Mouse (Mus musculus): Measurements from ENCODE around the gene Sox10. TPM values are rescaled to one million over a fixed set of nuclear protein-coding genes. Genes with fewer than 3 reads are reported as not detected.

The Sox10 gene
- polyA plus RNA-seq (2015; fragmentation: Nextera tagmentation; extraction: Ambion mirVana) = 0.11 and 0.31 TPM in 2 replicates

DNA sequence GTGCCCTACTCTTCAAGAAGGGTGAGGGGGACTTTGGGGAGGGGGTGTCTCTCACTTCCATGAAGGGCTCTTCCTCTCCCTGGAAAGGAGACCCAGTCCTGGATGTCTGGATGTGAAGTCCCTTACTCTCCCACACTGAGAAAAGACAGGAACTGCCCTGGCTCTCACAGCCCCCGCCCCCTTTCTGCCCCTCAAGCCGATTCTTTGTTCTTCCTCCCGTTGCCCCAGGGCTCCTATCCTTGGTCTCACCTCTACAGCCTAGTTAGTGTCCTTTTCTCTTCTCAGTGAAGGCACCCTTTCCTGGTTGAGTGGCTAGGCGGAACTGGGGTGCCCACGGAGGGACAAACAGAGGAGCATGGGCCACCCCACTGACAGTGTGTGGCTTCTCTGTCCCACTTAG lies at the start of gene Sox10:
Sox10 (minus strand) TSS at position 101 of the 400 bp plus-strand sequence.
- H3K9me3 ChIP-seq (ENCODE audit: low read length) = no peaks in the 10 kb centered on the region
- no peak within 1 kb of the TSS for H3K4me2 ChIP-seq (replicated peaks; ENCODE audit: low read depth, low read length)
- no peak within 1 kb of the TSS for H3K4me3 ChIP-seq (ENCODE audit: low read depth, low read length)
- H3K9ac ChIP-seq (replicated peaks; ENCODE audit: low read depth) = no peak within 1 kb of the TSS
- H3K4me1 ChIP-seq (ENCODE audit: insufficient read depth, low read depth, low read length) = no peaks in the 10 kb centered on the region
- H3K36me3 ChIP-seq (ENCODE audit: insufficient read depth, low read length) = no peaks in the 10 kb centered on the region
- TF ChIP-seq CTCF (IDR thresholded peaks at IDR 0.05) = no peak
- TF ChIP-seq EP300 (IDR thresholded peaks at IDR 0.05) = no peak
- no peak within 1 kb of the TSS for H3K27ac ChIP-seq (ENCODE audit: low read length)
- DNase-seq (ENCODE audit: low spot score) (no peak), ATAC-seq (no peak)
- WGBS = 53% methylated on average over 5 of the region's 5 CpGs
- H3K27me3 ChIP-seq (replicated peaks; ENCODE audit: insufficient read depth, low read length) = peaks cover 31% of the 10 kb centered on the region

DNA sequence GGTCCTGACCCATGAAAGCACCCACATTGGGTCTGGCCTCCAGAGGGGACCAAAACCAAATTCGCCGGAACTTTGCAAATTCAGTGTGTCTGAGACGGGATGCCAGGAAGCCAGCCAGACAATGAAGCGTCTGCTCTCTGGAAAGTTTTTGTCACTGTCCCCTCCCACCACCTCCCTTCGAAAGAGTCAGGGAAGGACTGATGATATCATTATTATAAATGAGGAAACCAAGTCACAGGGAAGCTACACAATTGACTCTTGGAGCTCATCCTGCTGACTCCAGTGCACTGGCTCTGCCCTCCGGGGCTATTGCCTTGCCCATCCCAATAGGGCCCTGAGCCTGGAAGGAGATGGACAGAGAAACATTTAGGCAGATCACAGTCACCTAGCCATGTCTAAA lies 48.6 kb upstream of the Sox10 start:
- Histone ChIP-seq H3K36me3 (ENCODE audit: insufficient read depth, low read length) (no peaks in the 10 kb centered on the region), H3K4me3 (ENCODE audit: low read depth, low read length) (no peak overlapping the region), H3K4me1 (ENCODE audit: insufficient read depth, low read depth, low read length) (no peaks in the 10 kb centered on the region), H3K27me3 (replicated peaks; ENCODE audit: insufficient read depth, low read length) (no peaks in the 10 kb centered on the region), H3K4me2 (replicated peaks; ENCODE audit: low read depth, low read length) (no peak overlapping the region), H3K27ac (ENCODE audit: low read length) (no peak overlapping the region), H3K9ac (replicated peaks; ENCODE audit: low read depth) (no peak overlapping the region), H3K9me3 (ENCODE audit: low read length) (no peaks in the 10 kb centered on the region)
- WGBS = 43% methylated on average over 6 of the region's 6 CpGs
- ATAC-seq (peak; percentile 63), DNase-seq (ENCODE audit: low spot score) (peak; percentile 50)
- TF ChIP-seq EP300 (IDR thresholded peaks at IDR 0.05) = no peak
- no peak for TF ChIP-seq CTCF (IDR thresholded peaks at IDR 0.05)

DNA sequence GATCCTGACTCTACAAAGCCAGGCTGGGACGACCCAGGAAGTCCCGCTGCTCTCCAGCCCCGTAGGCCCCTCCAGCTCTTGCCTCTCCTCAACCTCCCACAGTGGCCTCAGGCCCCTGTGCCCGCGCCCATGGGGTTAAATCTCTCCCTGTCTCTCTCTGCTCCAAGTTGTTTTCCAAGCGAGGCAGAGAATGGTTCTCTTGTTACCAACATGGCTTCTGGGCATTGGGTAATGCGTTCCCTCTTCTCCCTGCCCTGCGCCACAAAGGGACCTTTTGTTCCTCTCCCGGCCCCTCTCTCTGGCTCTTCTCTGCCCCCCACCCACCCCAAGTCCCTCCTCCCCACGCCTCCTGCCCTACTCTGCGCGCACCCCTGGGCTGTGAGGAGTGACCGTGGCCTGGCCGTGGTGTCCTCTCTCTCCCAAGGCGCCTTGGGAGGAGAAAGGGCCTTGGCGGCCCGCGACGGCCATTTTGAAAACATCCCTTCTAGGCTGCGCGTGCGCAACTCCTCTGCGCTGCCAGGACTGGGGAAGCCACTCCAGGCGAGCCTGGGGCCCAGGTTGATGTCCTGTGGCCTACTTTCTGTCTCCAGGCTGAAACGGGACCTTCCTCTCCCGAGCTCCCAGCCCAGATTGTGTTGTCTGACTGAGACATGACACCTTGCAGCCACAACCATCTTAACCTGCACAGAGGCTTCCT lies 47.9 kb upstream of the Sox10 start:
- Histone ChIP-seq H3K4me1 (ENCODE audit: insufficient read depth, low read depth, low read length) (no peaks in the 10 kb centered on the region), H3K27ac (ENCODE audit: low read length) (no peak overlapping the region), H3K9ac (replicated peaks; ENCODE audit: low read depth) (no peak overlapping the region), H3K36me3 (ENCODE audit: insufficient read depth, low read length) (no peaks in the 10 kb centered on the region), H3K4me3 (ENCODE audit: low read depth, low read length) (no peak overlapping the region), H3K4me2 (replicated peaks; ENCODE audit: low read depth, low read length) (no peak overlapping the region), H3K27me3 (replicated peaks; ENCODE audit: insufficient read depth, low read length) (no peaks in the 10 kb centered on the region), H3K9me3 (ENCODE audit: low read length) (no peaks in the 10 kb centered on the region)
- 89% methylated on average over 25 of the region's 26 CpGs for WGBS
- ATAC-seq (no peak), DNase-seq (ENCODE audit: low spot score) (no peak)
- TF ChIP-seq CTCF (IDR thresholded peaks at IDR 0.05) (no peak), EP300 (IDR thresholded peaks at IDR 0.05) (no peak)

DNA sequence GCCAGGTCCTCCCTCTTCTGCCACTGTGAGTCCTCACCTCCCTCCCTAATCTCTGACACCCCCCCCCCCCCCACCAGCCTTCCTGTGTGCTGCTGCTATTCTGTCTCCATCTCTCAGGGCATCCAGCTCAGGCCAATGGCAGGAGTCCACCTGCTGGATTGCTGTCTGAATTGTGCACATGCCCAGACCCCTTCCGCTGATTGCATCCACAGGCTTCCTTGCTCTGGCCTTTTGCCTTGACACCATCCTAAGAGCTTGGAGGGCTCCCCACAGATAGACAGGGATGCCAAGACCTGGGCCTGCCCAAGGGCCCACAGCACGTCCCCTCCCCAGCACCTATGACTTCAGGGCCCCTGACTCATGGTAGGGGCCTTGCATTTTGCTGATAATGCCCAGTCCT lies 45.3 kb upstream of the Sox10 start:
- H3K9ac ChIP-seq (replicated peaks; ENCODE audit: low read depth) = no peak overlapping the region
- H3K27me3 ChIP-seq (replicated peaks; ENCODE audit: insufficient read depth, low read length) = no peaks in the 10 kb centered on the region
- no peak overlapping the region for H3K27ac ChIP-seq (ENCODE audit: low read length)
- ATAC-seq (no peak), DNase-seq (ENCODE audit: low spot score) (no peak)
- WGBS = 82% methylated on average over 2 of the region's 2 CpGs
- H3K4me3 ChIP-seq (ENCODE audit: low read depth, low read length) = no peak overlapping the region
- H3K4me2 ChIP-seq (replicated peaks; ENCODE audit: low read depth, low read length) = no peak overlapping the region
- no peaks in the 10 kb centered on the region for H3K9me3 ChIP-seq (ENCODE audit: low read length)
- no peak for TF ChIP-seq EP300 (IDR thresholded peaks at IDR 0.05)
- TF ChIP-seq CTCF (IDR thresholded peaks at IDR 0.05) = no peak
- no peaks in the 10 kb centered on the region for H3K4me1 ChIP-seq (ENCODE audit: insufficient read depth, low read depth, low read length)
- H3K36me3 ChIP-seq (ENCODE audit: insufficient read depth, low read length) = no peaks in the 10 kb centered on the region

DNA sequence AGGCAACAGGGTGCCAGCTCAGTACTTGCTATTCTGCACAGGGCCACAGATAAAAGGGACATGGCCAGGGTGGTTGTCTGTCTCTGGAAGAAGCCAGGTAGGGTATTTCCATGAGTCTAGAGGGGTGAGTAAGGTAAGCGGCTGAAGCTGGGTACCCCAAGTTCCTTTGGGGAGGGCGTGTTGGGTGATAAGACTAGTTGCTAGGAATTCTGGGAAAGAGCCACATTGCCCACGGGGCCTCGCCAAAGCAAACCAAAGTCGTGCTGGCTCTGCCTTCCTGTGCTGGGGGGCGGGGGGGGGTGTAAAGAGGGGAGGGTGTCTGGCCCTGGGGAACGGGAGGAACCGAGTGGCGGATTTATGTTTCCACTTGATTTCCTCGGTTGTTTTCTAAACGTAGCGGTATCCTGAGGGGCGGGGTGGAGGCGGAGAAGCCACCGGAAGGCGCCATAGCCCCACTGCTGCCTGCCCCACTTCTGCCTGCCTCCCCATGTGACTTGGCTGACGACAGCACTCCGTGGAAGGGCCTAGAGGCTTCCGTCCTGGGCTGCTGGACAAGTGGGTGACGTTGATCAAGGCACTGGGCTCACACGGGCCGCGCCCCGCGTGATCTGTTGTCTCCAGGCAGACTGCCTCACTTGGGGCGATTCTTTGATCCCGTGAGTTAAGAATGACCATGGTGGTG lies 43.9 kb upstream of the Sox10 start:
- ATAC-seq = peak; percentile 65
- WGBS = 65% methylated on average over 23 of the region's 27 CpGs
- peak; percentile 32 for DNase-seq (ENCODE audit: low spot score)
- no peaks in the 10 kb centered on the region for H3K27me3 ChIP-seq (replicated peaks; ENCODE audit: insufficient read depth, low read length)
- H3K9me3 ChIP-seq (ENCODE audit: low read length) = no peaks in the 10 kb centered on the region
- H3K4me3 ChIP-seq (ENCODE audit: low read depth, low read length) = no peak overlapping the region
- H3K4me2 ChIP-seq (replicated peaks; ENCODE audit: low read depth, low read length) = no peak overlapping the region
- no peak overlapping the region for H3K27ac ChIP-seq (ENCODE audit: low read length)
- no peak overlapping the region for H3K9ac ChIP-seq (replicated peaks; ENCODE audit: low read depth)
- TF ChIP-seq CTCF (IDR thresholded peaks at IDR 0.05) = no peak
- TF ChIP-seq EP300 (IDR thresholded peaks at IDR 0.05) = no peak
- no peaks in the 10 kb centered on the region for H3K4me1 ChIP-seq (ENCODE audit: insufficient read depth, low read depth, low read length)
- no peaks in the 10 kb centered on the region for H3K36me3 ChIP-seq (ENCODE audit: insufficient read depth, low read length)

DNA sequence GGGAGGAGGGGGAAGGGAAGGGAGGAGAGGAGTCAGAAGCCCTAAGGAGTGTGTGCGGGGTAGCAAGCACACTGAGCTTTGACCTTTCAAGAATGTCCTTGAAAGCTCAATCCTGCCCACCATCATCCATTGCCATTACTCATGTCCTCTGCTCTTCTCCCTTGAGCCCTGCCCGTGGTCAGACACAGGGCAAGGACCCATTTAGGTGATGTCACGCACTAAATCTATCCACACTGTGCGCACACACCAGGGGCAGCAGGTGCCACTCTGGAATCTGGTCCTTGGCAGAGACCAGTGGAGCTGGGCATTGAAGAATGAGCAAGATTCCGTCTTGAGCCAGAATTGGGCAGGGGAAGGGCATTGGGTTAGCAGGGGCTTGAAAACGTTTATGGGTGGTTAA lies 43.2 kb upstream of the Sox10 start:
- H3K27me3 ChIP-seq (replicated peaks; ENCODE audit: insufficient read depth, low read length) = no peaks in the 10 kb centered on the region
- no peaks in the 10 kb centered on the region for H3K4me1 ChIP-seq (ENCODE audit: insufficient read depth, low read depth, low read length)
- H3K4me2 ChIP-seq (replicated peaks; ENCODE audit: low read depth, low read length) = no peak overlapping the region
- no peaks in the 10 kb centered on the region for H3K36me3 ChIP-seq (ENCODE audit: insufficient read depth, low read length)
- no peak for TF ChIP-seq CTCF (IDR thresholded peaks at IDR 0.05)
- no peak for TF ChIP-seq EP300 (IDR thresholded peaks at IDR 0.05)
- H3K4me3 ChIP-seq (ENCODE audit: low read depth, low read length) = no peak overlapping the region
- DNase-seq (ENCODE audit: low spot score) = no peak
- 69% methylated on average over 6 of the region's 6 CpGs for WGBS
- H3K27ac ChIP-seq (ENCODE audit: low read length) = no peak overlapping the region
- no peak for ATAC-seq
- no peaks in the 10 kb centered on the region for H3K9me3 ChIP-seq (ENCODE audit: low read length)
- H3K9ac ChIP-seq (replicated peaks; ENCODE audit: low read depth) = no peak overlapping the region
